Mouse (Mus musculus) G1E (cell line): ENCODE measurements at regions not wholly inside any gene's neighbourhood (a gene's known extent, or its start where the extent isn't known, plus 50 kb on each side); places are given as distances from the start of the nearest gene placed in this dataset.

ENCODE experiments used
- CTCF ChIP-seq: IDR thresholded peaks from 2 replicates; pipeline ENCODE4 v1.5.1; 2012; ENCODE audit warnings: low read depth, low read length, inconsistent platforms, mixed read lengths
- GATA1 ChIP-seq: IDR thresholded peaks from 2 replicates; pipeline ENCODE4 v1.6.1; 2012; ENCODE audit warnings: borderline replicate concordance, low read length, inconsistent platforms, mixed read lengths
- GATA2 ChIP-seq: IDR thresholded peaks from 2 replicates; pipeline ENCODE4 v1.6.1; 2012; ENCODE audit warnings: low read depth, low read length, inconsistent platforms, borderline replicate concordance
- POLR2AphosphoS5 ChIP-seq: IDR thresholded peaks from 2 replicates; pipeline ENCODE4 v1.6.1; 2012; ENCODE audit warnings: low read depth, low read length, inconsistent platforms; ENCODE audit not compliant: insufficient replicate concordance
- TAL1 ChIP-seq: conservative IDR thresholded peaks from 2 replicates; pipeline ENCODE4 v1.6.1; 2012; ENCODE audit warnings: low read depth, low read length, inconsistent platforms, mixed read lengths

- TF ChIP-seq CTCF (no peak), GATA1 (no peak), TAL1 (no peak), POLR2AphosphoS5 (no peak), GATA2 (no peak)
Observed at GRCm38 (mm10) chr12:95994963-95995362, 302.9 kb downstream of the Flrt2 start.
